Mouse (Mus musculus): ENCODE data around the gene Rps4x.

DNA sequence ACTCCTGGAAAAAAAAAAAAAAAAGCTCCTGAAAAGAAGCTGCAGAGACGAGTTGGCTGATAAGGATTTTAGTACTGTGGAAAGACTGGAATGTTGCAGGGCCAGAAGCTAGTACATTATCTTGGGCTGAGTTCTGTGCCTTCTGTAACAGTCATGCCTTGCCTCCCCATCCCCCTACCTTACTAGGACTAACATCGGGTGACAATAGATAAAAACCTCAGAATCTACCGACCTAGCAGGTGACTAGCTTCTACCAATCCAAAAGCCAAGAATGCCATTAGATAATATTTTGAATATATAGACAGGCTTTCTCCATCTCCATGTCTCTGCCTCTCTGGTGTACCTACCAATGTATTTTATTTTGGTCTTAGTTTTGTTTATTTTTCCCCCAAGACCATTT is 18.3 kb downstream of the Rps4x start:
- TF ChIP-seq MAX (IDR thresholded peaks at IDR 0.05) (no peak), CTCF (IDR thresholded peaks at IDR 0.05; ENCODE audit: control insufficient read depth, insufficient read depth, insufficient read length) (no peak), USF1 (IDR thresholded peaks at IDR 0.05; ENCODE audit: low read depth) (no peak)

Data from C2C12 (cell line).